Mouse (Mus musculus) neural tube, embryonic 13.5 days (tissue): ENCODE measurements at regions not wholly inside any gene's neighbourhood (a gene's known extent, or its start where the extent isn't known, plus 50 kb on each side); places are given as distances from the start of the nearest gene placed in this dataset.

Experiments
- ATAC-seq: fragments of 200-750 bp; cut with Nextera tagmentation; 2 replicates; pipeline ENCODE4 v1.8.0; 2017; ENCODE audit warnings: low read depth, mild to moderate bottlenecking, moderate TSS enrichment, moderate library complexity
- H3K27ac ChIP-seq: fragments of 300-500 bp; sonication (generic); replicated peaks from 2 replicates; pipeline ENCODE4 v1.5.1; 2015; ENCODE audit warnings: moderate library complexity, mild to moderate bottlenecking, inconsistent platforms
- H3K27me3 ChIP-seq: fragments of 300-500 bp; sonication (generic); 2 replicates; pipeline ENCODE4 v1.6.1; 2015; ENCODE audit warnings: mild to moderate bottlenecking, inconsistent platforms
- H3K36me3 ChIP-seq: fragments of 300-500 bp; sonication (generic); 2 replicates; pipeline ENCODE4 v1.6.1; 2015; ENCODE audit warnings: mild to moderate bottlenecking, inconsistent platforms
- H3K4me1 ChIP-seq: fragments of 300-500 bp; sonication (generic); replicated peaks from 2 replicates; pipeline ENCODE4 v1.6.1; 2015; ENCODE audit warnings: inconsistent platforms
- H3K4me2 ChIP-seq: fragments of 300-500 bp; sonication (generic); 2 replicates; pipeline ENCODE4 v1.6.1; 2015; ENCODE audit warnings: inconsistent platforms, mild to moderate bottlenecking, moderate library complexity
- H3K4me3 ChIP-seq: fragments of 300-500 bp; sonication (generic); 2 replicates; pipeline ENCODE4 v1.5.1; 2015; ENCODE audit warnings: mild to moderate bottlenecking, inconsistent platforms
- H3K9ac ChIP-seq: fragments of 300-500 bp; sonication (generic); 2 replicates; pipeline ENCODE4 v1.6.1; 2015; ENCODE audit warnings: moderate library complexity, mild to moderate bottlenecking, inconsistent platforms
- H3K9me3 ChIP-seq: fragments of 300-500 bp; sonication (generic); 2 replicates; pipeline ENCODE4 v1.6.1; 2016; ENCODE audit warnings: inconsistent platforms
- WGBS: fragments of 180-500 bp; shearing (Covaris S2); methylation state at CpG from one replicate; pipeline ENCODE4 v1.1.7; 2015; 5-methylcytosine and 5-hydroxymethylcytosine counted together

- no peaks in the 10 kb centered on the region for H3K36me3 ChIP-seq
Measured at GRCm38 (mm10) chr13:60123964-60124363, 53.2 kb downstream of the Gas1 start.

GRCm38 (mm10) chr13:60123174-60123587 lies 54.0 kb downstream of the Gas1 start:
- no peaks in the 10 kb centered on the region for H3K9me3 ChIP-seq
- no peaks in the 10 kb centered on the region for H3K36me3 ChIP-seq
- peaks cover 15% of the 10 kb centered on the region; the same call in 1 of the 2 replicates for H3K27me3 ChIP-seq
- H3K9ac ChIP-seq: no peak overlapping the region
- H3K4me3 ChIP-seq: no peak overlapping the region
- peak; percentile 52; the same call in 1 of the 2 replicates for ATAC-seq
- peaks cover 50% of the 10 kb centered on the region for H3K4me1 ChIP-seq
- 6% methylated on average over 6 of the region's 6 CpGs for WGBS
- H3K27ac ChIP-seq: 0 out of 2 replicates have a peak overlapping the region, but pooled peaks have one; percentile 23
- peak overlapping the region; percentile 43 for H3K4me2 ChIP-seq

More at GRCm38 (mm10) chr13:60123964-60124363, 53.2 kb downstream of the Gas1 start:
- no peak overlapping the region for H3K9ac ChIP-seq
- H3K4me2 ChIP-seq: no peak overlapping the region
- 8% methylated on average over 4 of the region's 4 CpGs for WGBS
- no peaks in the 10 kb centered on the region for H3K9me3 ChIP-seq
- ATAC-seq: no peak
- H3K27me3 ChIP-seq: peaks cover 20% of the 10 kb centered on the region
- no peak overlapping the region for H3K4me3 ChIP-seq
- no peak overlapping the region for H3K27ac ChIP-seq
- H3K4me1 ChIP-seq: peaks cover 50% of the 10 kb centered on the region

- peak overlapping the region; percentile 43 for H3K4me2 ChIP-seq
- H3K4me3 ChIP-seq: no peak overlapping the region
- no peaks in the 10 kb centered on the region for H3K36me3 ChIP-seq
- H3K9me3 ChIP-seq: no peaks in the 10 kb centered on the region
- peaks cover 10% of the 10 kb centered on the region; the same call in 1 of the 2 replicates for H3K27me3 ChIP-seq
- peaks cover 48% of the 10 kb centered on the region for H3K4me1 ChIP-seq
- no peak overlapping the region for H3K9ac ChIP-seq
- H3K27ac ChIP-seq: 0 out of 2 replicates have a peak overlapping the region, but pooled peaks have one; percentile 50
- ATAC-seq: peak; percentile 16; the same call in 1 of the 2 replicates
- whole genome bisulfite sequencing: 14% methylated on average over 29 of the region's 29 CpGs
Measured at GRCm38 (mm10) chr13:60122341-60123173, 54.6 kb downstream of the Gas1 start.

- 90% methylated on average over 2 of the region's 2 CpGs for WGBS
- Histone ChIP-seq H3K27ac (no peak overlapping the region), H3K27me3 (no peaks in the 10 kb centered on the region), H3K36me3 (no peaks in the 10 kb centered on the region), H3K9ac (no peak overlapping the region), H3K4me1 (peaks cover 15% of the 10 kb centered on the region), H3K4me2 (no peak overlapping the region), H3K9me3 (no peaks in the 10 kb centered on the region), H3K4me3 (no peak overlapping the region)
- ATAC-seq: no peak
Measured at GRCm38 (mm10) chr13:60111465-60111864, 65.7 kb downstream of the Gas1 start.

- Histone ChIP-seq H3K27ac (peak overlapping the region; percentile 35), H3K4me2 (peak overlapping the region; percentile 11), H3K36me3 (no peaks in the 10 kb centered on the region), H3K9me3 (no peaks in the 10 kb centered on the region), H3K4me1 (peaks cover 15% of the 10 kb centered on the region), H3K27me3 (no peaks in the 10 kb centered on the region), H3K9ac (0 out of 2 replicates have a peak overlapping the region, but pooled peaks have one; percentile 1), H3K4me3 (no peak overlapping the region)
- peak; percentile 84 for ATAC-seq
- WGBS: 2% methylated on average over 11 of the region's 11 CpGs
Measured at GRCm38 (mm10) chr13:60110079-60110846, 66.9 kb downstream of the Gas1 start.

GRCm38 (mm10) chr13:60105286-60105685 lies 71.9 kb downstream of the Gas1 start:
- Histone ChIP-seq H3K4me2 (no peak overlapping the region), H3K4me1 (peaks cover 5% of the 10 kb centered on the region), H3K4me3 (no peak overlapping the region), H3K27ac (no peak overlapping the region), H3K9me3 (no peaks in the 10 kb centered on the region), H3K9ac (no peak overlapping the region), H3K36me3 (no peaks in the 10 kb centered on the region), H3K27me3 (no peaks in the 10 kb centered on the region)
- 94% methylated on average over 9 of the region's 9 CpGs for WGBS
- no peak for ATAC-seq

- WGBS: 57% methylated on average over 4 of the region's 4 CpGs
- H3K36me3 ChIP-seq: no peaks in the 10 kb centered on the region
- H3K27ac ChIP-seq: no peak overlapping the region
- no peak overlapping the region for H3K4me2 ChIP-seq
- no peak overlapping the region for H3K9ac ChIP-seq
- no peaks in the 10 kb centered on the region for H3K27me3 ChIP-seq
- H3K4me3 ChIP-seq: no peak overlapping the region
- peaks cover 16% of the 10 kb centered on the region; the same call in 1 of the 2 replicates for H3K4me1 ChIP-seq
- H3K9me3 ChIP-seq: no peaks in the 10 kb centered on the region
- no peak for ATAC-seq
Measured at GRCm38 (mm10) chr13:60101651-60102050, 75.5 kb downstream of the Gas1 start.

GRCm38 (mm10) chr13:60100130-60101112 lies 76.7 kb downstream of the Gas1 start:
- Histone ChIP-seq H3K4me1 (peaks cover 21% of the 10 kb centered on the region; the same call in 1 of the 2 replicates), H3K4me3 (no peak overlapping the region), H3K9me3 (no peaks in the 10 kb centered on the region), H3K36me3 (no peaks in the 10 kb centered on the region), H3K27me3 (no peaks in the 10 kb centered on the region), H3K27ac (no peak overlapping the region), H3K4me2 (no peak overlapping the region), H3K9ac (no peak overlapping the region)
- 66% methylated on average over 12 of the region's 12 CpGs for WGBS
- ATAC-seq: peak; percentile 57

GRCm38 (mm10) chr13:60099469-60100129 lies 77.6 kb downstream of the Gas1 start:
- H3K9ac ChIP-seq: no peak overlapping the region
- no peak overlapping the region for H3K4me2 ChIP-seq
- H3K4me3 ChIP-seq: no peak overlapping the region
- no peaks in the 10 kb centered on the region for H3K9me3 ChIP-seq
- H3K27ac ChIP-seq: no peak overlapping the region
- H3K27me3 ChIP-seq: no peaks in the 10 kb centered on the region
- 0 out of 2 replicates have a peak, but pooled peaks have one; percentile 8 for ATAC-seq
- H3K36me3 ChIP-seq: no peaks in the 10 kb centered on the region
- peaks cover 21% of the 10 kb centered on the region; the same call in 1 of the 2 replicates for H3K4me1 ChIP-seq
- 51% methylated on average over 14 of the region's 14 CpGs for WGBS

- no peak for ATAC-seq
Measured at GRCm38 (mm10) chr13:60098394-60098793, 78.8 kb downstream of the Gas1 start.

GRCm38 (mm10) chr13:60097776-60098175 lies 79.4 kb downstream of the Gas1 start:
- H3K27me3 ChIP-seq: no peaks in the 10 kb centered on the region

More at GRCm38 (mm10) chr13:60098394-60098793, 78.8 kb downstream of the Gas1 start:
- peaks cover 21% of the 10 kb centered on the region; the same call in 1 of the 2 replicates for H3K4me1 ChIP-seq
- H3K4me2 ChIP-seq: no peak overlapping the region
- no peak overlapping the region for H3K27ac ChIP-seq
- H3K9me3 ChIP-seq: no peaks in the 10 kb centered on the region
- H3K27me3 ChIP-seq: no peaks in the 10 kb centered on the region
- H3K9ac ChIP-seq: no peak overlapping the region
- WGBS: 78% methylated on average over 3 of the region's 3 CpGs
- no peak overlapping the region for H3K4me3 ChIP-seq
- no peaks in the 10 kb centered on the region for H3K36me3 ChIP-seq

More at GRCm38 (mm10) chr13:60097776-60098175, 79.4 kb downstream of the Gas1 start:
- no peak for ATAC-seq
- Histone ChIP-seq H3K36me3 (no peaks in the 10 kb centered on the region), H3K4me3 (no peak overlapping the region), H3K4me2 (no peak overlapping the region), H3K27ac (no peak overlapping the region), H3K9ac (no peak overlapping the region), H3K4me1 (peaks cover 21% of the 10 kb centered on the region; the same call in 1 of the 2 replicates), H3K9me3 (no peaks in the 10 kb centered on the region)
- 53% methylated on average over 6 of the region's 6 CpGs for WGBS
